In genomic region chr5:131718013-131718412, GRCm38 (mm10) we compare ENCODE assay signal across 9 mouse cellular contexts.
DNase-seq lines count a peak whose midpoint lies in the region; ATAC-seq and TF ChIP-seq lines count a peak whose summit lies in the region.
"Had no signal": no experiment of that assay in that cellular context is flagged by ENCODE, and none has a peak within 500 bp of the region (broad histone marks: within the 10 kb centered on the region; RNA-seq: fewer than 3 reads in every experiment).

No protein-coding gene starts in this region.

- H3K4me3 ChIP-seq in lung, adult 2 months (replicated peaks; ENCODE audit: extremely low read depth, low read depth, low read length) = no peak overlapping the region
- no peak overlapping the region for H3K4me3 ChIP-seq in hindbrain, embryonic 13.5 days
- H3K4me3 ChIP-seq in stomach, postnatal 0 days (ENCODE audit: low read depth, low read length) = no peak overlapping the region

- TF ChIP-seq EP300 in stomach, postnatal 0 days (optimal IDR thresholded peaks at IDR 0.05) = no peak

- 0 out of 2 replicates have a peak overlapping the region, but pooled peaks have one; percentile 5 for H3K9ac ChIP-seq in hindbrain, embryonic 13.5 days
- H3K9ac ChIP-seq in stomach, postnatal 0 days (ENCODE audit: low read length) = no peak overlapping the region

- H3K4me2 ChIP-seq in hindbrain, embryonic 13.5 days = no peak overlapping the region
- no peak overlapping the region for H3K4me2 ChIP-seq in stomach, postnatal 0 days (replicated peaks; ENCODE audit: low read depth)

- H3K9me3 ChIP-seq in hindbrain, embryonic 13.5 days = no peaks in the 10 kb centered on the region
- no peaks in the 10 kb centered on the region for H3K9me3 ChIP-seq in stomach, postnatal 0 days (ENCODE audit: control insufficient read depth, low read length)

- TF ChIP-seq CTCF in lung, adult 2 months (IDR thresholded peaks at IDR 0.05; ENCODE audit: insufficient read depth, low read length) = no peak
- TF ChIP-seq CTCF in stomach, postnatal 0 days (IDR thresholded peaks at IDR 0.05; ENCODE audit: low read depth) = no peak

- 0 out of 2 replicates have a peak, but pooled peaks cover 2% of the 10 kb centered on the region for H3K27me3 ChIP-seq in hindbrain, embryonic 13.5 days
- no peaks in the 10 kb centered on the region for H3K27me3 ChIP-seq in stomach, postnatal 0 days (ENCODE audit: control insufficient read depth, insufficient read depth, low read length)

- peak; percentile 30 for ATAC-seq in hindbrain, embryonic 13.5 days (ENCODE audit: low FRiP score)
- ATAC-seq in stomach, postnatal 0 days (ENCODE audit: low FRiP score, low TSS enrichment) = no peak

- TF ChIP-seq POLR2A in lung, adult 2 months (IDR thresholded peaks at IDR 0.05; ENCODE audit: borderline replicate concordance, extremely low read depth, low read depth, low read length) = no peak

- peak overlapping the region; percentile 89 for H3K27ac ChIP-seq in hindbrain, embryonic 13.5 days
- no peak overlapping the region for H3K27ac ChIP-seq in stomach, postnatal 0 days (replicated peaks)

- H3K36me3 ChIP-seq in hindbrain, embryonic 13.5 days = peaks cover 9% of the 10 kb centered on the region
- no peaks in the 10 kb centered on the region for H3K36me3 ChIP-seq in stomach, postnatal 0 days (ENCODE audit: control insufficient read depth, insufficient read depth, low read length)

- no peaks in the 10 kb centered on the region for H3K4me1 ChIP-seq in lung, adult 2 months (ENCODE audit: control insufficient read depth, insufficient read depth, low read length)
- H3K4me1 ChIP-seq in hindbrain, embryonic 13.5 days (replicated peaks) = peaks cover 63% of the 10 kb centered on the region
- no peaks in the 10 kb centered on the region for H3K4me1 ChIP-seq in stomach, postnatal 0 days (replicated peaks; ENCODE audit: control insufficient read depth, insufficient read depth)

- peak; percentile 7 for DNase-seq in gastrocnemius, adult 18-20 months (ENCODE audit: low spot score)
- no peak for DNase-seq in gastrocnemius, postnatal 4 days (ENCODE audit: low spot score in 2 of 2)
- DNase-seq in lung, postnatal 36 days = peak; percentile 2
- DNase-seq in lung, adult 2 months = no peak
- peak; percentile 9 for DNase-seq in retina, adult 2 months (ENCODE audit: low read depth, low spot score)
- DNase-seq in adrenal gland, postnatal 14 days = no peak
- no peak for DNase-seq in stomach, postnatal 0 days (ENCODE audit: low spot score)
- DNase-seq: gastrocnemius, postnatal 25 days had no signal

- WGBS in lung, adult 2 months = 75% methylated on average over 13 of the region's 13 CpGs
- 29% methylated on average over 13 of the region's 13 CpGs for WGBS in hindbrain, embryonic 13.5 days
- 71% methylated on average over 13 of the region's 13 CpGs for WGBS in stomach, postnatal 0 days

Comparison
In these comparisons a context has a peak if more than half of its experiments do, and no peak if none do; other contexts are left out.
1. DNase-seq: peak in gastrocnemius, adult 18-20 months (single experiment), lung, postnatal 36 days (single experiment) and retina, adult 2 months (single experiment); none in gastrocnemius, postnatal 4 days (0 of 2), lung, adult 2 months (single experiment), adrenal gland, postnatal 14 days (single experiment) and stomach, postnatal 0 days (single experiment).